Mouse (Mus musculus) kidney, adult 2 months (tissue): Measurements from ENCODE around the gene Slc38a2.

ENCODE experiments used
- CTCF ChIP-seq: fragments of 200-500 bp; conservative IDR thresholded peaks from 2 replicates; pipeline ENCODE4 v1.5.1; 2011; ENCODE audit warnings: low read depth, mild to moderate bottlenecking, control low read depth, low read length, moderate library complexity, mixed read lengths; ENCODE audit not compliant: insufficient read depth, insufficient read length
- POLR2A ChIP-seq: fragments of 200-500 bp; IDR thresholded peaks from one replicate; pipeline ENCODE4 v1.6.1; 2011; ENCODE audit warnings: low read depth, low read length, control low read depth

DNA sequence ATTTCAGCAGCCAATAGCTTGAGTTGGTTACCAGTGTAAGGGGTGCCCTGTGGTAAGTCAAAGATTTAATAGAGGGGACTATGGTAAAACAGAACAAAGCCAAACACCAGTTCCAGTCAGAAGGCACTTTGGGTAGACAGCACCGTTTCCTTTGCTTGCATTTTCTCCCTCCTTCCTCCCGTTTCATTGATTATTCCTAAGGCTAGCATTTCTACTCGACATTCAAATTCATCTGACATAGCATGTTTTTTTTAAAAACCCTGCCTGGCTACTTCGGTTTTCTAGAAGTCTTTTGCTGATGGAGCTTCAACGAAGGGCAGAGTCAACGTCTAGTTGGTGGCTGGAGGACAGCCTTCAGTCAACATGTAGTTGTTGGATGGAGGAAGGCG is 16.2 kb upstream of the Slc38a2 start:
- no peak for TF ChIP-seq CTCF
- TF ChIP-seq POLR2A = no peak
